Mouse (Mus musculus) mouse embryonic stem cell (cell line): ENCODE results near the gene Pak1ip1.

Experiments
- in situ Hi-C, 2 experiments: fragments of 300-500 bp; cut with MboI; formaldehyde crosslinking; loops; 1 replicate in 1 of 2; 3 replicates in 1 of 2; pipeline ENCODE4 v1.14.3; 2019 to 2020; ENCODE audit warnings: low sequenced_read_pairs in 2 of 2, low pct_unique_long_range_greater_than_20kb in 1 of 2, mixed read lengths in 1 of 2; ENCODE audit not compliant: unreplicated experiment in 1 of 2

The Pak1ip1 gene

DNA sequence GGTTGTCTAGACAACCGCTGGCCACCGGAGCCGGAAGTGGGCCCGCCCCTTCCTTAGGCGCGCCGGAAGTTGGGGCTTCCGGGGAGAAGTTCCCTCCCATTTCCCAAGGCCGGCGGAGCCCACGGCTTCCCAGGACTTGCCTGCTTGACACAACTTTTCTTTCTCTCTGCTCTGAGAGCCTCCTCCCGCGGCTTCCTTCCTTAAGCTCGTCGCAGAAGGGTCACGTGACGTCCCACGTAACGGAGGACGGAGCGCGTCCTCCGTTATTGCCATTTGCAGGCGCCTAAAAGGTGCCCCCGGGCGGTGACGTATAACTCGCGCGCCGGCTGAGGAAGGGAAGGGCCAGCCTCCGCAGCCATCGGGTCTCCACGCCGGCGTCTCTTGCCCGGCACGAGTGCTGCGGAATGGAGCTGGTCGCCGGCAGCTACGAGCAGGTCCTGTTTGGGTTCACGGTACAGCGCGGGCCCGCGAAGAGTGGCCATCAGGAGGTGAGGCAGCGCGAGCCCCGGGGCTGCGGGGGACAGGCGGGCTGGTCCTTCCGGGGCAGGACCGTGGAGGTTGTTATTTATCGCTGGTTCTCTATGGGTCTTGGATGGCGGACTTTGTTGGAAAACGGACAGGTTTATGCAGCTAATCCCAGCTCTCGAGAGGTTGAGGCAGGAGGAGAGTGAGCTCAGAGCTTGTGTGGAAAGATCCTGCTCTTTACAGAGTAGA lies at the start of gene Pak1ip1:
Gene Pak1ip1, plus strand, starts transcription at position 98 of the 714 bp plus-strand sequence.
- in situ Hi-C loops, result loop anchor here in 1 of 2 experiments (10.0 to 25.0 kb wide), 2 partner anchors 156 to 236 kb away; partner anchors contain the start of gene Smim13

GRCm38 (mm10) chr13:40951386-40951976 lies 49.3 kb upstream of the Pak1ip1 start:
- in situ Hi-C loops, result no loop called here

GRCm38 (mm10) chr13:40953231-40953630 lies 47.6 kb upstream of the Pak1ip1 start:
- in situ Hi-C loops, result no loop called here

GRCm38 (mm10) chr13:40955773-40956172 lies 45.0 kb upstream of the Pak1ip1 start:
- in situ Hi-C loops, result no loop called here

GRCm38 (mm10) chr13:40967609-40968008 lies 33.2 kb upstream of the Pak1ip1 start:
- in situ Hi-C loops, result no loop called here

DNA sequence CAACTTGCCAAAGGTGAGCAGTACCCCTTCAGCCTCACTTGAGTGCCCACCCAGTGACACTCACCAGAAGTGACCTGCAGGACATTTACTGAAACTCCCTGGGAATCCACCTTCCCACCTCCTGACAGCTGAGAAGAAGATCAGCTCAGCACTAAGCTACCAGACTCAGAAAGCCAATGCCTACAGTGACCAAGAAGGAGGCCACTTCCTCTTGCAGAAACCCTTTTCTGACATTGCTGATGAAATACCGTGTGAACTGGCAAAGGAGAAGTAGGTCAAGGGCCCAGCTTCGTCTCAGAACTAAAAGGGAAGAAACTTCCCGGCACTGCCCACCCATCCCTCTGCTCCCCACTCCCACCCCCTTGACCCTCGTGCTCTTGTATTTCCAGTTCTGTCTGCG lies 32.3 kb upstream of the Pak1ip1 start:
- in situ Hi-C loops, result no loop called here

GRCm38 (mm10) chr13:40969761-40970390 lies 30.9 kb upstream of the Pak1ip1 start:
- in situ Hi-C loops, result no loop called here

- in situ Hi-C loops, result no loop called here
Measured at GRCm38 (mm10) chr13:40971261-40971660, 29.6 kb upstream of the Pak1ip1 start.

- in situ Hi-C loops, result no loop called here
Measured at GRCm38 (mm10) chr13:40971831-40972230, 29.0 kb upstream of the Pak1ip1 start.

DNA sequence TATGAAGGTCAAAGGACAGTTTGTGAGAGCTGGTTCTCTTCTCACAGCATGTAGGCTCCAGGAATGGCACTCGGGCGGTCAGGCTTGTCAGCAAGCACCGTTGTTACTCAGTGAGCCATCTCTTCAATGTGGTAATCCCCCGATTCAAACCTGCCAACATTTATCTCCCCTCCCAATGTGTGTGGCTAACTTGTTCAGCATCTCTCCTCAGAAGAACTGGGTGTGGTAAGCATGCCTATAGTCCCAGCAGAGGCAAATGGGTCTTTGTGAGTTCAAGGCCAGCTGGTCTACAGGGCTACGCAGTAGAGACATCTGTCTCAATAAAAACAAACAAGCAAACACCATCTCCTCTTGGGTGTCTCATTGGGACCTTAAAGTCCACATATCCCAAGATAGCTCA lies 27.8 kb upstream of the Pak1ip1 start:
- in situ Hi-C loops, result no loop called here

DNA sequence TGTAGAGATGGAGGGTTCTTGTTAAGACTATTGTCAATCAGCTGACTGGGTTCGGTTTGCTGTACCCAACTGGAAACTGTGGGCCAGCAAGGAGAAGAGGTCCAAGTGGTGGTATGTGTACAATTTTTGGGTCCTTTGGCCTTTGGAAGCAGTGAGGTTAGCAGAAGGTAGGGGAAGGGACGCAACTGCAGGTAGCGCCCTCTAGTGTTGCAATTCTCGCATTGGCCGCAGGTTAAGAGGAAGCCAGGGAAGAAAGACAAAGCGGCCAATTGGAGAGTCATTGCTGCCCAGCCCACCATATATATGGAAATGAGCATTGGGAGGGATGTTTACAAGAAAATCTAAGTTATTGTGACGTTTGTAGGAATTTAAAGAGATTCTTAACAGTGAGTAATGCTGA lies 23.2 kb upstream of the Pak1ip1 start:
- in situ Hi-C loops, result no loop called here

DNA sequence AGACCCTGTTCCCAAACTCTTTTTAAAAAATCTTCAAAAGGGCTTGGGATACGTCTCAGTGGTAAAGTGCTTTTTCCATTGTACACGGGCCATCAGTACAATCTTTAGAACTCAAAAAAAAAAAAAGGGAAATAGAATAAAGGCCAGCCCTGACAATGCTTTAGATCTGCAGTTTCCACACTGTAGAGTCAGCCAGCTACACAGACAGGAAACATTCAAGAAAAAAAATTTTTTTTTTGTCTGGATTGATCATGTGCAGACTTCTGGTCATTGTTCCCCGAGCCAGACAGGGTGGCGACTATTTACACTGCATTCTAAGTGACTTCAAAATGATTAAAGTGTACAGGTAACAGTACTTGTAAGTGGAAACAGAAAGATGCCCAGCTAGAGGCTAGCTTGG lies 22.2 kb upstream of the Pak1ip1 start:
- in situ Hi-C loops, result no loop called here

DNA sequence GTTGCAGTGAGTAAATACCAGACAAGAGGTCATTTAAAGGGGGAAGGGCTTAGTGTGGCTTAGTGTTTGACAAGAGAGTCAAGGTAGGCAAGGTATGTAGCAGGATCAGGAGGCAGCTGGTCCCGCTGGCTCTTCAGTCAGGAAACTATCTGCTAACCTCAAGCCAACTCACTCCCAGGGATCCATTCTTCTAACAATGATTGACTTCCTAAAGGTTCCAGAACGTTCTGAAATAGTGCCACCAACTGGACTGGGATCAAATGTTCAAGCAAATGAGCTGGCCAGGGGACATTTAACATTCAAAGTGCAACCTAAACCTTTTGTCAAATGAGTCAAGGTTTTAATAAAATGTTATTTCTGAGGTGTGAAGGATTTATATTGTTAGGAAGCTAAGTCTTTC lies 21.5 kb upstream of the Pak1ip1 start:
- in situ Hi-C loops, result no loop called here

GRCm38 (mm10) chr13:40982759-40983158 lies 18.1 kb upstream of the Pak1ip1 start:
- in situ Hi-C loops, result loop anchor here in 1 of 2 experiments (10.0 kb wide), 1 partner anchor 138 kb away; no protein-coding TSS in a partner anchor

- in situ Hi-C loops, result loop anchor here in 1 of 2 experiments (10.0 kb wide), 1 partner anchor 141 kb away; no protein-coding TSS in a partner anchor
Measured at GRCm38 (mm10) chr13:40986081-40986480, 14.7 kb upstream of the Pak1ip1 start.

GRCm38 (mm10) chr13:40987608-40988303 lies 13.1 kb upstream of the Pak1ip1 start:
- in situ Hi-C loops, result loop anchor here in 1 of 2 experiments (10.0 kb wide), 1 partner anchor 143 kb away; no protein-coding TSS in a partner anchor

DNA sequence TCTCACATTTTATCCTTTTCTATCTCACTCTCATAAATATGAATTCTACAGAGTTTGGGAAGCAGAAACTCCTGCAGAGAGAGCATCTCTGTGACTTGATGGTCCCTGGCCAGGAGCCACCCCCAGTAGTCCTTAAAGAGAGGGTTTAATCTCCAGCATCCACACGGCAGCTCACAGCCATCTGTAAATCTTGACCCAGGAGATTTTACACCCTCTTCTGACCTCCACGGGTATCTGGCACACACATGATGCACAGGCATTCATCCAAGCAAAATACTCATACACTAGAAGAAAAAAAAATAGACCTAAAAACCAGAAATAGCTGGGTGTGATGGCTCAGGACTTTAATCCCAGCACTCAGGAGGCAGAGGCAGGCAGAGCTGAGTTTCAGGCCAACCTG lies 12.4 kb upstream of the Pak1ip1 start:
- in situ Hi-C loops, result loop anchor here in 1 of 2 experiments (10.0 kb wide), 1 partner anchor 144 kb away; no protein-coding TSS in a partner anchor

DNA sequence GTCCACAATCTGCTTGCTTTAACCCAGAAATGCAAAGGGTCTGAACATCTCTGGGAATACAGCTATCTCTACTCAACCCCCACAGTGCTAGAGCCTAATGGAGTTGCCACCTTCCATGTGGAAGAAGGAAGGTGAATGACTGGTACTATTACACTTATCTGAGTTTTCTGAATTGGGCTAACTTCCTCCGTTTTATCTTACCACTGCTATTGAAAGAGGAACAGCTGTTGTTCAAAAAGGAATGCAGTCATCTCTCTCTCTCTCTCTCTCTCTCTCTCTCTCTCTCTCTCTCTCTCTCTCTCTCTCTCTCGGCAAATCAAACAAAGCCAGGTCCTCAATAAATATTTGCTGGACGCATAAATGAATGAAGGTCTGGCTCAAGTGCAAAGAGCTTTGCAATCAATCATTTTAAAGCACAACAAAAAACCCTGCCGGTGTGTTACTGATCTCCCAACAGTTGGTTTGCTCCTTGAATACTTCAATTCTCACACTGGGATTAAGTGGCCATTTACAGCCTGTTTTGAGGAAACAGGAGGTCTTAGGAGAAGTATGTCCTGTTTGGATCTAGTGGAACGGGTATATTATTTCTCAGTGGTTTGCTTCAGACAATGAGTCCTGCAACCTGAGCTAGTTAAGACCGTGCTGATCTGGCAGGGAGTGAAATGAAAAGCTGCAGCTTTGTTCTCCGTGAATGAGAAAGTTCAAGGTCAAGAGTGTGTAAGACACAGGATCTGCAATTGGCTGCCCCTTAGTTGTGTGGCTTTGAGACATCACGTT lies 6.1 kb upstream of the Pak1ip1 start:
- in situ Hi-C loops, result no loop called here
